Mouse (Mus musculus): ENCODE data around the gene Nmur1.

Nmur1 gene

GRCm38 (mm10) chr1:86440171-86440886 lies 14.3 kb upstream of the Nmur1 start:
- peak; percentile 93 to 98 for DNase-seq

GRCm38 (mm10) chr1:86439487-86440170 lies 13.6 kb upstream of the Nmur1 start:
- no peak for DNase-seq

- no peak for DNase-seq
These were observed 12.5 kb upstream of the Nmur1 start for GRCm38 (mm10) chr1:86438501-86438900.

GRCm38 (mm10) chr1:86438014-86438319 lies 11.9 kb upstream of the Nmur1 start:
- no peak for DNase-seq

- no peak for DNase-seq
These were observed 11.4 kb upstream of the Nmur1 start for GRCm38 (mm10) chr1:86437219-86438013.

GRCm38 (mm10) chr1:86435302-86435821 lies 9.3 kb upstream of the Nmur1 start:
- peak; percentile 34 to 53 for DNase-seq

- peak; percentile 94 to 95 for DNase-seq
These were observed 8.6 kb upstream of the Nmur1 start for GRCm38 (mm10) chr1:86434439-86435201.

GRCm38 (mm10) chr1:86434001-86434400 lies 8.0 kb upstream of the Nmur1 start:
- DNase-seq = no peak

GRCm38 (mm10) chr1:86433359-86433758 lies 7.3 kb upstream of the Nmur1 start:
- DNase-seq = no peak

- no peak for DNase-seq
These were observed 6.8 kb upstream of the Nmur1 start for GRCm38 (mm10) chr1:86432778-86433177.

- DNase-seq = peak; percentile 75 to 86
These were observed 4.0 kb upstream of the Nmur1 start for GRCm38 (mm10) chr1:86430056-86430455.

GRCm38 (mm10) chr1:86424835-86425547 lies 1.0 kb downstream of the Nmur1 start:
- no peak for DNase-seq

- no peak for DNase-seq
These were observed 1.7 kb downstream of the Nmur1 start for GRCm38 (mm10) chr1:86424336-86424735.

GRCm38 (mm10) chr1:86423879-86424278 lies 2.1 kb downstream of the Nmur1 start:
- DNase-seq = no peak

GRCm38 (mm10) chr1:86421007-86421406 lies 5.0 kb downstream of the Nmur1 start:
- no peak for DNase-seq

GRCm38 (mm10) chr1:86416321-86416720 lies 9.7 kb downstream of the Nmur1 start:
- peak; percentile 20 to 31 for DNase-seq

GRCm38 (mm10) chr1:86415612-86416184 lies 10.3 kb downstream of the Nmur1 start:
- DNase-seq = no peak

GRCm38 (mm10) chr1:86415144-86415543 lies 10.9 kb downstream of the Nmur1 start:
- no peak for DNase-seq

GRCm38 (mm10) chr1:86414715-86415114 lies 11.3 kb downstream of the Nmur1 start:
- no peak for DNase-seq

- no peak for DNase-seq
These were observed 16.6 kb downstream of the Nmur1 start for GRCm38 (mm10) chr1:86409476-86409875.

- no peak for DNase-seq
These were observed 17.5 kb downstream of the Nmur1 start for GRCm38 (mm10) chr1:86408515-86408914.

- no peak for DNase-seq
These were observed 19.1 kb downstream of the Nmur1 start for GRCm38 (mm10) chr1:86406914-86407313.

Data from cerebellum, postnatal 36 days (tissue).